Mouse (Mus musculus) monocyte, adult 2 months (primary cell): ENCODE results near the gene Sst.

Experiments
- DNase-seq, 2 experiments: peaks; one replicate each; pipeline ENCODE4 v3.0.0; 2022; ENCODE audit warnings: low spot score in 2 of 2, low read depth in 1 of 2

Sst gene

GRCm38 (mm10) chr16:23887910-23888579 lies 2.7 kb downstream of the Sst start:
- DNase-seq, result no peak

GRCm38 (mm10) chr16:23885098-23885497 lies 5.7 kb downstream of the Sst start:
- no peak for DNase-seq

GRCm38 (mm10) chr16:23855242-23855641 lies 35.5 kb downstream of the Sst start:
- DNase-seq, result peak in 1 of 2 experiments; percentile 18

- DNase-seq, result no peak
Observed at GRCm38 (mm10) chr16:23849720-23850119, 41.0 kb downstream of the Sst start.

GRCm38 (mm10) chr16:23849176-23849575 lies 41.6 kb downstream of the Sst start:
- no peak for DNase-seq

- DNase-seq, result no peak
Observed at GRCm38 (mm10) chr16:23844622-23845021, 46.1 kb downstream of the Sst start.

- DNase-seq, result no peak
Observed at GRCm38 (mm10) chr16:23842609-23843008, 48.1 kb downstream of the Sst start.
